Mouse (Mus musculus): ENCODE data around the gene Ackr1. TPM values are rescaled to one million over a fixed set of nuclear protein-coding genes. Genes with fewer than 3 reads are reported as not detected.

Gene Ackr1
- polyA plus RNA-seq, 1 experiment, result 1.7 TPM

- Histone ChIP-seq H3K36me3 (ENCODE audit: control insufficient read depth) (peaks cover 26% of the 10 kb centered on the region), H3K4me1 (ENCODE audit: control insufficient read depth) (peaks cover 59% of the 10 kb centered on the region), H3K9me3 (ENCODE audit: control insufficient read depth, low read length) (no peaks in the 10 kb centered on the region), H3K27me3 (ENCODE audit: control insufficient read depth) (no peaks in the 10 kb centered on the region; the same call in 1 of the 2 replicates), H3K4me3 (replicated peaks) (peak overlapping the region; percentile 29)
- no peak for TF ChIP-seq TAL1 (IDR thresholded peaks at IDR 0.05; ENCODE audit: low read length)
- TF ChIP-seq GATA1 (IDR thresholded peaks at IDR 0.05; ENCODE audit: low read length), result no peak
Observed at GRCm38 (mm10) chr1:173355107-173355846, 21.7 kb upstream of the Ackr1 start.

DNA sequence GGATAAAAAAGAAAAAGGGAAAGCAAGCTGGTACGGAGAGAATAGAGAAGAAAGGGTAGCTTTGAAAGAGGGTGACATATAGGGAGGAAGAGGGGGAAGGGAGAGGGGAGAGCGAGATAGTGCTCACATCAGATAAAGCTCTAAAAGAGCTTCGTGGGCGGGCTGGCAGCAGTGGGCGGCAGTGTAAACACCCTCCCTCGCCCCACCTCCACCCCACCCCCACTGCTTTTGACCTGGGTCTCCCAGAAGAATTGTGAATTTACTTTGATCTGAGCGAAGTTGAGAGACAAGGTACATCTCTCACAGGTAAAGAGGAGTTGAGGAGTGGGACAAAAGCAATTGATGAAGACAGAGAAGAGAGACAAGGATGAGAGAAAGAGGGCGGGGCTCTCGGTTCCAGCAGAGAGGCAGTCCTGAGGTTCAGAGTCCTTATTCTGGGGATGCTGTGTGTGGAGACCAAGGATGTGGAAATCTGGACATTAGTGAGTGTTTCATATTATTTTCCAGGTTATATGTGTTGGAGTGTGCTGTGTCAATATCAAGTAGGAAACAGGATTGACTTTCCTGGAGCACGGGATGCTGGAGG, 16.9 kb upstream of the Ackr1 start, which contains the start of gene Aim2:
TSS of gene Aim2 (plus strand) at position 508 of the 586 bp plus-strand sequence.
- no peak for TF ChIP-seq TAL1 (IDR thresholded peaks at IDR 0.05; ENCODE audit: low read length)
- TF ChIP-seq GATA1 (IDR thresholded peaks at IDR 0.05; ENCODE audit: low read length), result peak; percentile 83
- H3K9me3 ChIP-seq (ENCODE audit: control insufficient read depth, low read length), result no peaks in the 10 kb centered on the region
- H3K4me1 ChIP-seq (ENCODE audit: control insufficient read depth), result peaks cover 89% of the 10 kb centered on the region
- H3K36me3 ChIP-seq (ENCODE audit: control insufficient read depth), result peaks cover 17% of the 10 kb centered on the region
- H3K4me3 ChIP-seq (replicated peaks), result peak within 1 kb of the TSS; percentile 74
- peaks cover 32% of the 10 kb centered on the region for H3K27me3 ChIP-seq (ENCODE audit: control insufficient read depth)

DNA sequence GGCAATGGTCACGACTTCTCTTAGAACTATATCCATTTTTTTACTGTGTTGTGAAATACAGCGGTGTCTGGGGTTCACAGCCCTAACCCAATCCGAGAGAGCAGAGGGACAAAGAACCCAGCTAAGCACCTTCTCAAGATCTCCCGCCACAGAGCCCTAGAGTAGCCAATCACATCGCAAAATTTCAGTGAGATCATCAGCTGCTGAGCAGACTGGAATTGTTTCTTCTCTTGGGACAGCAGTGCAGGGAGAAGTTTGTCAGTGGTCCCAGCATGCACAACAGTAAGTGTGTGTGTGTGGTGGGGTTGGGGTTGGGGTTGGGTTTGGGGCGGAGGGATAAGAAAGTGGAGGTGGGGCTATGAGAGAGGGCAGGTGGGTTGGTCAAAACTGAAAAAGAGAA, 16.4 kb upstream of the Ackr1 start:
- TF ChIP-seq TAL1 (IDR thresholded peaks at IDR 0.05; ENCODE audit: low read length), result no peak
- Histone ChIP-seq H3K4me1 (ENCODE audit: control insufficient read depth) (peaks cover 89% of the 10 kb centered on the region), H3K4me3 (replicated peaks) (peak overlapping the region; percentile 74), H3K9me3 (ENCODE audit: control insufficient read depth, low read length) (no peaks in the 10 kb centered on the region), H3K27me3 (ENCODE audit: control insufficient read depth) (peaks cover 35% of the 10 kb centered on the region), H3K36me3 (ENCODE audit: control insufficient read depth) (peaks cover 17% of the 10 kb centered on the region)

GRCm38 (mm10) chr1:173349192-173349591, 15.6 kb upstream of the Ackr1 start:
- peak overlapping the region; percentile 74 for H3K4me3 ChIP-seq (replicated peaks)
- peaks cover 85% of the 10 kb centered on the region for H3K4me1 ChIP-seq (ENCODE audit: control insufficient read depth)
- peaks cover 15% of the 10 kb centered on the region for H3K36me3 ChIP-seq (ENCODE audit: control insufficient read depth)
- no peak for TF ChIP-seq TAL1 (IDR thresholded peaks at IDR 0.05; ENCODE audit: low read length)
- no peak for TF ChIP-seq GATA1 (IDR thresholded peaks at IDR 0.05; ENCODE audit: low read length)
- peaks cover 39% of the 10 kb centered on the region for H3K27me3 ChIP-seq (ENCODE audit: control insufficient read depth)
- no peaks in the 10 kb centered on the region for H3K9me3 ChIP-seq (ENCODE audit: control insufficient read depth, low read length)

GRCm38 (mm10) chr1:173348527-173348926, 15.0 kb upstream of the Ackr1 start:
- H3K4me1 ChIP-seq (ENCODE audit: control insufficient read depth), result peaks cover 85% of the 10 kb centered on the region
- H3K4me3 ChIP-seq (replicated peaks), result no peak overlapping the region

GRCm38 (mm10) chr1:173345112-173345511, 11.6 kb upstream of the Ackr1 start:
- H3K27me3 ChIP-seq (ENCODE audit: control insufficient read depth), result peaks cover 53% of the 10 kb centered on the region
- H3K4me3 ChIP-seq (replicated peaks), result no peak overlapping the region
- H3K9me3 ChIP-seq (ENCODE audit: control insufficient read depth, low read length), result no peaks in the 10 kb centered on the region
- H3K36me3 ChIP-seq (ENCODE audit: control insufficient read depth), result peaks cover 12% of the 10 kb centered on the region
- TF ChIP-seq GATA1 (IDR thresholded peaks at IDR 0.05; ENCODE audit: low read length), result no peak
- peaks cover 71% of the 10 kb centered on the region for H3K4me1 ChIP-seq (ENCODE audit: control insufficient read depth)

More at GRCm38 (mm10) chr1:173348527-173348926, 15.0 kb upstream of the Ackr1 start:
- TF ChIP-seq TAL1 (IDR thresholded peaks at IDR 0.05; ENCODE audit: low read length), result no peak
- Histone ChIP-seq H3K36me3 (ENCODE audit: control insufficient read depth) (peaks cover 12% of the 10 kb centered on the region), H3K9me3 (ENCODE audit: control insufficient read depth, low read length) (no peaks in the 10 kb centered on the region), H3K27me3 (ENCODE audit: control insufficient read depth) (peaks cover 45% of the 10 kb centered on the region)

DNA sequence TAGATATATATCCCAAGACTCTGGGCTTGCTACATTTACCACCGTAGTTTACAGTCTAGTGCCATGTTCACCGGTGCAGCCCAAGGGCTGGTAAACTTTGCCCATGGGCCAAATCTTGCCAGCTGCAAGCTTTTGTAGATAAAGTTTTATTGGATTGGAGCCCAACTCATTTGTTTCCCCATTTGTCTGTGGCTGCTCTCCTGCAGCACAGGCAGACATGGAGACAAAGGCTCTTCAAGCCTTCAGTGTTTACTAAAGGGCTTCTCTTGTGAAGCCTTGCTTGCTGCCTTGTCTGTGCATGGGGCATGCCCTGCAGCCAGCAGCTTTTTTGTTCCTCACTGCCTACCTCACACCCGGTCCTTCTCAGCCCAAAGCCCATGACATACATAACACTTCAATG, 10.4 kb upstream of the Ackr1 start:
- Histone ChIP-seq H3K4me3 (replicated peaks) (no peak overlapping the region), H3K4me1 (ENCODE audit: control insufficient read depth) (peaks cover 71% of the 10 kb centered on the region), H3K27me3 (ENCODE audit: control insufficient read depth) (peaks cover 52% of the 10 kb centered on the region), H3K36me3 (ENCODE audit: control insufficient read depth) (peaks cover 13% of the 10 kb centered on the region), H3K9me3 (ENCODE audit: control insufficient read depth, low read length) (no peaks in the 10 kb centered on the region)
- no peak for TF ChIP-seq GATA1 (IDR thresholded peaks at IDR 0.05; ENCODE audit: low read length)
- TF ChIP-seq TAL1 (IDR thresholded peaks at IDR 0.05; ENCODE audit: low read length), result no peak

DNA sequence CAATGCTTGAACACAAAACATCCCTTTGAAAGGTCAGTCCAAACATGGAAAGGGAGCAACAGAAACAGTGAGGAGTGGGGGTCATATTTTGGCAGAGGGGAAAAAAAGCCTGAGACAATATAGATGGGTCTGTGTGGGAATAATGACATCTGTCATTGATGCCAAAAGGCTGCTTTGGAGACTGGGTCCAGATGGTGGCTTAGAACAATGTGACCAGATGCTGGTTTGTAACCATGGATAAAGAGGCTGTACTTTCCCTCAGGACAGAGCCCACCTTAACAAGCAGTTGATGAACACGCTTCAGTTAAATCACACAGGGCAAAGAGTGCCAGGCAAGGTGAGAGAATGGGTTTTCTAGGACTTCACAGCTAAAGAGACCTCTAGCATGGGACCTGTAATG, 8.9 kb upstream of the Ackr1 start:
- Histone ChIP-seq H3K27me3 (ENCODE audit: control insufficient read depth) (peaks cover 38% of the 10 kb centered on the region), H3K4me3 (replicated peaks) (no peak overlapping the region), H3K9me3 (ENCODE audit: control insufficient read depth, low read length) (no peaks in the 10 kb centered on the region), H3K4me1 (ENCODE audit: control insufficient read depth) (peaks cover 77% of the 10 kb centered on the region), H3K36me3 (ENCODE audit: control insufficient read depth) (peaks cover 21% of the 10 kb centered on the region)
- no peak for TF ChIP-seq TAL1 (IDR thresholded peaks at IDR 0.05; ENCODE audit: low read length)
- TF ChIP-seq GATA1 (IDR thresholded peaks at IDR 0.05; ENCODE audit: low read length), result no peak

DNA sequence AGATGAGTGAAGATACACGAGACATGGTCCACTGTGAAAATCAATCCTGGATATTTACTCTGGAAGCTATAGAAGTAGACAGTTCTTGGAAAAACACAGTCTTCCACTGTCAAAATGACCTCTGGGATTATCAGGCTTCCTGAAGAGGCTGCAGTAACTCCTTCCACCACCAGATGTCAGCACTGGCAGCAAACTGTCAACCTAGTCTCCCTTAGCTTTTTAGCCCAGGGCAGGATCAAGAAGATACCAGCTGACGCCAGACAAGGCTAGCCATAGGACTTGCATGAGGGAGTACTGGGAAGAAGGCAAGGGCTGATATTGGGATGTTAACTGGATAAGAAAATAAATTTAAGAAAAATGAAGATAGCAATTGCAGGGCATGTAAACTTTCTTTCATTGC, 6.0 kb upstream of the Ackr1 start:
- Histone ChIP-seq H3K4me3 (replicated peaks) (no peak overlapping the region), H3K9me3 (ENCODE audit: control insufficient read depth, low read length) (no peaks in the 10 kb centered on the region), H3K36me3 (ENCODE audit: control insufficient read depth) (peaks cover 36% of the 10 kb centered on the region), H3K27me3 (ENCODE audit: control insufficient read depth) (peaks cover 15% of the 10 kb centered on the region), H3K4me1 (ENCODE audit: control insufficient read depth) (peaks cover 77% of the 10 kb centered on the region)
- TF ChIP-seq GATA1 (IDR thresholded peaks at IDR 0.05; ENCODE audit: low read length) (no peak), TAL1 (IDR thresholded peaks at IDR 0.05; ENCODE audit: low read length) (no peak)
